In the genomic region with DNA sequence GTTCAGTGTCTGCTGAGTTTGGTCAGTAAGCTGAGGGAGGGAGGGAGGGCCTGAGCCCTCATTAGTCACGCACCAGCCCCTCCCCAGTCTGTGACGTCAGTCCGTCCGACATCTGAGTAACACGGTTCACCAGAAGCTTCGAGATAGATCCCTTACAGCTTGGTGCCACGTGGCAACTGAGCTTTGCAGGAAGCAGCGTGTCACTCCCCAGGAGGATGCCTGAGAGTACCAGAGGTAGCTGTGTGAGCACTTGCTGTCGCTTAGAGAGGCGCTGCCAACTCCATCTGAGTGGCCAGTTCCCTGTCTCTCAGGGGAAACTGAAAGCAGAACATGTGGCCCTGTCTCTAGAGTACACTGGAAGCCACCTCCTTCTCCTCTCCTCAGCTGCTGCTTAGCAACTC, we compare ENCODE assay signal across 9 mouse cellular contexts. TPM values are rescaled to one million over a fixed set of nuclear protein-coding genes. Genes with fewer than 3 reads are reported as not detected.
A peak's percentile ranks its signal among the peaks of the same experiment; 100 is the strongest.
DNase-seq lines count a peak whose midpoint lies in the region; ATAC-seq and TF ChIP-seq lines count a peak whose summit lies in the region.
"Had no signal": no experiment of that assay in that cellular context is flagged by ENCODE, and none has a peak within 500 bp of the region (broad histone marks: within the 10 kb centered on the region; RNA-seq: fewer than 3 reads in every experiment).

No protein-coding gene starts in this region.

- no peaks in the 10 kb centered on the region for H3K9me3 ChIP-seq in kidney, postnatal 0 days (replicated peaks; ENCODE audit: low read length)
- no peaks in the 10 kb centered on the region for H3K9me3 ChIP-seq in embryonic facial prominence, embryonic 15.5 days (replicated peaks)
- H3K9me3 ChIP-seq in limb, embryonic 14.5 days (ENCODE audit: control insufficient read depth, low read length) = no peaks in the 10 kb centered on the region
- H3K9me3 ChIP-seq in forebrain, embryonic 13.5 days (replicated peaks) = no peaks in the 10 kb centered on the region
- H3K9me3 ChIP-seq: neural tube, embryonic 13.5 days had no signal

- WGBS in kidney, postnatal 0 days = 28% methylated on average over 10 of the region's 10 CpGs
- 34% methylated on average over 10 of the region's 10 CpGs for WGBS in embryonic facial prominence, embryonic 15.5 days
- 39% methylated on average over 10 of the region's 10 CpGs for WGBS in limb, embryonic 14.5 days
- WGBS in forebrain, embryonic 13.5 days = 55% methylated on average over 10 of the region's 10 CpGs

- 0 out of 2 replicates have a peak overlapping the region, but pooled peaks have one; percentile 23 for H3K9ac ChIP-seq in kidney, postnatal 0 days (ENCODE audit: low read depth, low read length)
- H3K9ac ChIP-seq in embryonic facial prominence, embryonic 15.5 days = no peak overlapping the region
- H3K9ac ChIP-seq in limb, embryonic 14.5 days (ENCODE audit: low read depth, low read length, severe bottlenecking) = no peak overlapping the region
- H3K9ac ChIP-seq in forebrain, embryonic 13.5 days = no peak overlapping the region
- H3K9ac ChIP-seq: neural tube, embryonic 13.5 days had no signal

- H3K4me1 ChIP-seq in kidney, postnatal 0 days (replicated peaks; ENCODE audit: insufficient read depth, low read length) = no peaks in the 10 kb centered on the region
- H3K4me1 ChIP-seq in embryonic facial prominence, embryonic 15.5 days = peaks cover 19% of the 10 kb centered on the region
- no peaks in the 10 kb centered on the region; the same call in 1 of the 2 replicates for H3K4me1 ChIP-seq in limb, embryonic 14.5 days (ENCODE audit: control insufficient read depth, insufficient read depth, low read length)
- H3K4me1 ChIP-seq in forebrain, embryonic 13.5 days = no peaks in the 10 kb centered on the region

- peak; percentile 59 for DNase-seq in kidney, postnatal 0 days (ENCODE audit: low spot score)
- DNase-seq in kidney, adult 9 months = no peak
- peak; percentile 34 for DNase-seq in T-cell, adult 2 months (ENCODE audit: low spot score)
- DNase-seq in limb, embryonic 14.5 days (ENCODE audit: low spot score) = peak; percentile 15
- DNase-seq in skeletal muscle tissue, adult 2 months (ENCODE audit: low read depth, low spot score) = peak; percentile 52

- no peak overlapping the region for H3K4me2 ChIP-seq in kidney, postnatal 0 days (ENCODE audit: low read length)
- no peak overlapping the region for H3K4me2 ChIP-seq in embryonic facial prominence, embryonic 15.5 days (replicated peaks)
- no peak overlapping the region for H3K4me2 ChIP-seq in limb, embryonic 14.5 days (replicated peaks; ENCODE audit: low read depth, low read length, severe bottlenecking)
- no peak overlapping the region for H3K4me2 ChIP-seq in forebrain, embryonic 13.5 days
- H3K4me2 ChIP-seq: neural tube, embryonic 13.5 days had no signal

- peak; percentile 71; the same call in 1 of the 2 replicates for ATAC-seq in kidney, postnatal 0 days (replicated peaks; ENCODE audit: low FRiP score, low read depth)
- peak; percentile 73; the same call in 1 of the 2 replicates for ATAC-seq in embryonic facial prominence, embryonic 15.5 days (ENCODE audit: insufficient number of reproducible peaks, low FRiP score, low TSS enrichment, low read depth)
- ATAC-seq in limb, embryonic 14.5 days (ENCODE audit: low FRiP score, low read depth) = peak; percentile 50; the same call in 1 of the 2 replicates
- ATAC-seq in forebrain, embryonic 13.5 days = no peak
- ATAC-seq in inflammation-experienced regulatory T-cells, adult 6 months = no peak

- no peak overlapping the region for H3K4me3 ChIP-seq in kidney, postnatal 0 days (replicated peaks; ENCODE audit: low read depth, low read length)
- no peak overlapping the region for H3K4me3 ChIP-seq in embryonic facial prominence, embryonic 15.5 days (replicated peaks)
- H3K4me3 ChIP-seq in limb, embryonic 14.5 days (replicated peaks; ENCODE audit: low read length) = no peak overlapping the region
- no peak overlapping the region for H3K4me3 ChIP-seq in forebrain, embryonic 13.5 days
- H3K4me3 ChIP-seq: neural tube, embryonic 13.5 days had no signal

- H3K27me3 ChIP-seq in kidney, postnatal 0 days (ENCODE audit: insufficient read depth, low read length) = no peaks in the 10 kb centered on the region
- H3K27me3 ChIP-seq in embryonic facial prominence, embryonic 15.5 days = no peaks in the 10 kb centered on the region
- H3K27me3 ChIP-seq in limb, embryonic 14.5 days (ENCODE audit: control insufficient read depth, insufficient read depth, low read length) = no peaks in the 10 kb centered on the region
- no peaks in the 10 kb centered on the region for H3K27me3 ChIP-seq in forebrain, embryonic 13.5 days
- H3K27me3 ChIP-seq: neural tube, embryonic 13.5 days had no signal

- H3K36me3 ChIP-seq in kidney, postnatal 0 days (ENCODE audit: insufficient read depth, low read length) = 0 out of 2 replicates have a peak, but pooled peaks cover 10% of the 10 kb centered on the region
- H3K36me3 ChIP-seq in embryonic facial prominence, embryonic 15.5 days = peaks cover 22% of the 10 kb centered on the region
- peaks cover 35% of the 10 kb centered on the region for H3K36me3 ChIP-seq in limb, embryonic 14.5 days (ENCODE audit: control insufficient read depth, insufficient read depth, low read length)
- peaks cover 27% of the 10 kb centered on the region for H3K36me3 ChIP-seq in forebrain, embryonic 13.5 days (ENCODE audit: poor library complexity, severe bottlenecking)

- no peak for TF ChIP-seq POLR2A in limb, embryonic 14.5 days (IDR thresholded peaks at IDR 0.05; ENCODE audit: borderline replicate concordance, extremely low read depth, insufficient read depth, insufficient read length)

- no peak for TF ChIP-seq CTCF in kidney, postnatal 0 days (IDR thresholded peaks at IDR 0.05; ENCODE audit: low read depth)

- H3K27ac ChIP-seq in kidney, postnatal 0 days = no peak overlapping the region
- H3K27ac ChIP-seq in embryonic facial prominence, embryonic 15.5 days (replicated peaks) = peak overlapping the region; percentile 55; the same call in 1 of the 2 replicates
- H3K27ac ChIP-seq in limb, embryonic 14.5 days (replicated peaks; ENCODE audit: low read depth, low read length) = no peak overlapping the region; the same call in 1 of the 2 replicates
- no peak overlapping the region for H3K27ac ChIP-seq in forebrain, embryonic 13.5 days
- H3K27ac ChIP-seq: neural tube, embryonic 13.5 days had no signal

RNA-seq across cellular contexts. Expression of gene Chmp6, which starts 49.8 kb away (rescaled TPM):
- polyA plus RNA-seq in kidney, postnatal 0 days (2015; fragmentation: Nextera tagmentation; extraction: Ambion mirVana) = 120 and 125 TPM in 2 replicates
- 93.8 and 95.1 TPM in 2 replicates for polyA plus RNA-seq in embryonic facial prominence, embryonic 15.5 days (2015; fragmentation: Nextera tagmentation; extraction: Ambion mirVana)
- 55.8 and 59.4 TPM in 2 replicates for polyA plus RNA-seq in limb, embryonic 14.5 days (2012; rRNA removed)
- 96.0 and 101 TPM in 2 replicates for polyA plus RNA-seq in limb, embryonic 14.5 days (2014; fragmentation: Nextera tagmentation; extraction: Ambion mirVana)
- polyA plus RNA-seq in forebrain, embryonic 13.5 days (2015; fragmentation: Nextera tagmentation; extraction: Ambion mirVana) = 91.9 and 103 TPM in 2 replicates
- 10 to 100 TPM; 43.9 to 55.0 (median 52.0) TPM for polyA plus RNA-seq in inflammation-experienced regulatory T-cells, adult 6 months (2017; shearing (Covaris generic))

Comparison
In these comparisons a context has a peak if more than half of its experiments do, and no peak if none do; other contexts are left out.
1. ATAC-seq: peak in kidney, postnatal 0 days (single experiment), embryonic facial prominence, embryonic 15.5 days (single experiment) and limb, embryonic 14.5 days (single experiment); none in forebrain, embryonic 13.5 days (single experiment) and inflammation-experienced regulatory T-cells, adult 6 months (single experiment).